Mouse (Mus musculus) heart, embryonic 16.5 days (tissue): Measurements from ENCODE around the gene Cacna1c. TPM values are rescaled to one million over a fixed set of nuclear protein-coding genes. Genes with fewer than 3 reads are reported as not detected.

Experiments
- ATAC-seq: fragments of 200-750 bp; cut with Nextera tagmentation; replicated peaks from 2 replicates; pipeline ENCODE4 v1.8.0; 2017; ENCODE audit warnings: moderate number of reproducible peaks; ENCODE audit not compliant: insufficient read depth, low FRiP score; ENCODE audit errors: extremely low read depth
- H3K27ac ChIP-seq: fragments of 300-500 bp; sonication (generic); 2 replicates; pipeline ENCODE4 v1.5.1; 2014; ENCODE audit warnings: mild to moderate bottlenecking, low read length, control low read depth, moderate library complexity
- H3K27me3 ChIP-seq: fragments of 300-500 bp; sonication (generic); 2 replicates; pipeline ENCODE4 v1.6.1; 2014; ENCODE audit warnings: low read length, mixed read lengths; ENCODE audit not compliant: control insufficient read depth, insufficient read depth
- H3K36me3 ChIP-seq: fragments of 300-500 bp; sonication (generic); 2 replicates; pipeline ENCODE4 v1.6.1; 2014; ENCODE audit not compliant: control insufficient read depth, insufficient read depth
- H3K4me1 ChIP-seq: fragments of 300-500 bp; sonication (generic); 2 replicates; pipeline ENCODE4 v1.6.1; 2014; ENCODE audit warnings: low read length, mixed read lengths; ENCODE audit not compliant: control insufficient read depth, insufficient read depth
- H3K4me2 ChIP-seq: fragments of 300-500 bp; sonication (generic); 2 replicates; pipeline ENCODE4 v1.6.1; 2014; ENCODE audit warnings: low read depth, mild to moderate bottlenecking, control low read depth, low read length
- H3K4me3 ChIP-seq: fragments of 300-500 bp; sonication (generic); 2 replicates; pipeline ENCODE4 v1.5.1; 2014; ENCODE audit warnings: mild to moderate bottlenecking, control low read depth, low read length
- H3K9ac ChIP-seq: fragments of 300-500 bp; sonication (generic); 2 replicates; pipeline ENCODE4 v1.6.1; 2014; ENCODE audit warnings: low read length, control low read depth
- H3K9me3 ChIP-seq: fragments of 300-500 bp; sonication (generic); replicated peaks from 2 replicates; pipeline ENCODE4 v1.6.1; 2016; ENCODE audit warnings: low read length; ENCODE audit not compliant: control insufficient read depth
- WGBS: fragments of 180-500 bp; shearing (Covaris S2); extraction: QIAGEN DNeasy Blood & Tissue Kit; methylation state at CpG from one replicate; pipeline ENCODE4 v1.1.7; 2014; 5-methylcytosine and 5-hydroxymethylcytosine counted together
- polyA plus RNA-seq: library from polyadenylated mRNA; unstranded; fragments of >200 nt; fragmentation: Nextera tagmentation; extraction: Ambion mirVana; gene quantifications from 2 replicates; pipeline ENCODE4 v1.2.1, GENCODE M21; 2015

Cacna1c gene
- polyA plus RNA-seq, 1 experiment from 2014 or later = 66.2 TPM

- WGBS = 52% methylated on average over 5 of the region's 5 CpGs
- peaks cover 49% of the 10 kb centered on the region for H3K4me1 ChIP-seq
- H3K27ac ChIP-seq = no peak overlapping the region
These were observed 365.4 kb downstream of the Cacna1c start for GRCm38 (mm10) chr6:118830851-118831250.

GRCm38 (mm10) chr6:118828187-118828586 lies 368.0 kb downstream of the Cacna1c start:
- Histone ChIP-seq H3K4me2 (no peak overlapping the region), H3K9me3 (no peaks in the 10 kb centered on the region), H3K27me3 (no peaks in the 10 kb centered on the region), H3K9ac (no peak overlapping the region), H3K4me1 (peaks cover 49% of the 10 kb centered on the region), H3K36me3 (no peaks in the 10 kb centered on the region), H3K4me3 (no peak overlapping the region), H3K27ac (no peak overlapping the region)
- 74% methylated on average over 4 of the region's 4 CpGs for WGBS
- no peak for ATAC-seq

More at GRCm38 (mm10) chr6:118830851-118831250, 365.4 kb downstream of the Cacna1c start:
- Histone ChIP-seq H3K4me2 (no peak overlapping the region), H3K9ac (no peak overlapping the region), H3K36me3 (no peaks in the 10 kb centered on the region), H3K27me3 (no peaks in the 10 kb centered on the region), H3K9me3 (no peaks in the 10 kb centered on the region), H3K4me3 (no peak overlapping the region)
- ATAC-seq = no peak

GRCm38 (mm10) chr6:118827560-118827959 lies 368.7 kb downstream of the Cacna1c start:
- no peaks in the 10 kb centered on the region for H3K9me3 ChIP-seq
- no peak overlapping the region for H3K4me3 ChIP-seq
- no peaks in the 10 kb centered on the region for H3K36me3 ChIP-seq
- peaks cover 55% of the 10 kb centered on the region for H3K4me1 ChIP-seq
- no peak overlapping the region for H3K27ac ChIP-seq
- H3K4me2 ChIP-seq = no peak overlapping the region
- 62% methylated on average over 8 of the region's 8 CpGs for WGBS
- no peak overlapping the region for H3K9ac ChIP-seq
- ATAC-seq = no peak
- H3K27me3 ChIP-seq = no peaks in the 10 kb centered on the region

- Histone ChIP-seq H3K4me3 (no peak overlapping the region), H3K27me3 (no peaks in the 10 kb centered on the region), H3K36me3 (no peaks in the 10 kb centered on the region), H3K4me1 (peaks cover 71% of the 10 kb centered on the region), H3K4me2 (no peak overlapping the region), H3K27ac (peak overlapping the region; percentile 55), H3K9ac (0 out of 2 replicates have a peak overlapping the region, but pooled peaks have one; percentile 5), H3K9me3 (no peaks in the 10 kb centered on the region)
- WGBS = 22% methylated on average over 6 of the region's 6 CpGs
- 0 out of 2 replicates have a peak, but pooled peaks have one; percentile 28 for ATAC-seq
These were observed 370.8 kb downstream of the Cacna1c start for GRCm38 (mm10) chr6:118825400-118825871.

GRCm38 (mm10) chr6:118821536-118821935 lies 374.7 kb downstream of the Cacna1c start:
- 51% methylated on average over 5 of the region's 5 CpGs for WGBS
- 0 out of 2 replicates have a peak, but pooled peaks have one; percentile 19 for ATAC-seq
- peak overlapping the region; percentile 69 for H3K27ac ChIP-seq

GRCm38 (mm10) chr6:118819657-118820056 lies 376.6 kb downstream of the Cacna1c start:
- WGBS = 27% methylated on average over 7 of the region's 7 CpGs
- H3K36me3 ChIP-seq = no peaks in the 10 kb centered on the region
- ATAC-seq = peak; percentile 87
- H3K4me3 ChIP-seq = no peak overlapping the region
- no peaks in the 10 kb centered on the region for H3K27me3 ChIP-seq
- peak overlapping the region; percentile 20; the same call in 1 of the 2 replicates for H3K4me2 ChIP-seq
- H3K4me1 ChIP-seq = peaks cover 62% of the 10 kb centered on the region
- peak overlapping the region; percentile 35; the same call in 1 of the 2 replicates for H3K9ac ChIP-seq
- no peaks in the 10 kb centered on the region for H3K9me3 ChIP-seq
- H3K27ac ChIP-seq = peak overlapping the region; percentile 86

More at GRCm38 (mm10) chr6:118821536-118821935, 374.7 kb downstream of the Cacna1c start:
- Histone ChIP-seq H3K4me2 (no peak overlapping the region), H3K9me3 (no peaks in the 10 kb centered on the region), H3K4me1 (peaks cover 80% of the 10 kb centered on the region), H3K4me3 (no peak overlapping the region), H3K27me3 (no peaks in the 10 kb centered on the region), H3K36me3 (no peaks in the 10 kb centered on the region), H3K9ac (0 out of 2 replicates have a peak overlapping the region, but pooled peaks have one; percentile 7)

GRCm38 (mm10) chr6:118817928-118818503 lies 378.2 kb downstream of the Cacna1c start:
- Histone ChIP-seq H3K4me1 (peaks cover 50% of the 10 kb centered on the region), H3K9ac (no peak overlapping the region), H3K4me2 (no peak overlapping the region), H3K27me3 (no peaks in the 10 kb centered on the region), H3K36me3 (no peaks in the 10 kb centered on the region), H3K9me3 (no peaks in the 10 kb centered on the region), H3K27ac (no peak overlapping the region), H3K4me3 (no peak overlapping the region)
- ATAC-seq = no peak
- 40% methylated on average over 5 of the region's 5 CpGs for WGBS

GRCm38 (mm10) chr6:118816253-118816652 lies 380.0 kb downstream of the Cacna1c start:
- WGBS = 87% methylated on average over 6 of the region's 6 CpGs
- H3K27ac ChIP-seq = no peak overlapping the region
- no peak overlapping the region for H3K9ac ChIP-seq
- peaks cover 36% of the 10 kb centered on the region for H3K4me1 ChIP-seq
- H3K4me3 ChIP-seq = no peak overlapping the region
- no peaks in the 10 kb centered on the region for H3K36me3 ChIP-seq
- no peaks in the 10 kb centered on the region for H3K9me3 ChIP-seq
- H3K4me2 ChIP-seq = no peak overlapping the region
- ATAC-seq = no peak
- no peaks in the 10 kb centered on the region for H3K27me3 ChIP-seq

GRCm38 (mm10) chr6:118812556-118812955 lies 383.7 kb downstream of the Cacna1c start:
- Histone ChIP-seq H3K36me3 (no peaks in the 10 kb centered on the region), H3K9ac (no peak overlapping the region), H3K27ac (no peak overlapping the region), H3K4me3 (no peak overlapping the region), H3K4me1 (peaks cover 23% of the 10 kb centered on the region), H3K4me2 (no peak overlapping the region), H3K27me3 (no peaks in the 10 kb centered on the region), H3K9me3 (no peaks in the 10 kb centered on the region)
- ATAC-seq = no peak
- WGBS = 61% methylated on average over 3 of the region's 3 CpGs
